Mouse (Mus musculus): ENCODE results near the gene Apopt1. TPM values are rescaled to one million over a fixed set of nuclear protein-coding genes. Genes with fewer than 3 reads are reported as not detected.

The Apopt1 gene
- 52.6 and 56.2 TPM in 2 replicates for polyA plus RNA-seq (2015; fragmentation: Nextera tagmentation; extraction: Ambion mirVana)

DNA sequence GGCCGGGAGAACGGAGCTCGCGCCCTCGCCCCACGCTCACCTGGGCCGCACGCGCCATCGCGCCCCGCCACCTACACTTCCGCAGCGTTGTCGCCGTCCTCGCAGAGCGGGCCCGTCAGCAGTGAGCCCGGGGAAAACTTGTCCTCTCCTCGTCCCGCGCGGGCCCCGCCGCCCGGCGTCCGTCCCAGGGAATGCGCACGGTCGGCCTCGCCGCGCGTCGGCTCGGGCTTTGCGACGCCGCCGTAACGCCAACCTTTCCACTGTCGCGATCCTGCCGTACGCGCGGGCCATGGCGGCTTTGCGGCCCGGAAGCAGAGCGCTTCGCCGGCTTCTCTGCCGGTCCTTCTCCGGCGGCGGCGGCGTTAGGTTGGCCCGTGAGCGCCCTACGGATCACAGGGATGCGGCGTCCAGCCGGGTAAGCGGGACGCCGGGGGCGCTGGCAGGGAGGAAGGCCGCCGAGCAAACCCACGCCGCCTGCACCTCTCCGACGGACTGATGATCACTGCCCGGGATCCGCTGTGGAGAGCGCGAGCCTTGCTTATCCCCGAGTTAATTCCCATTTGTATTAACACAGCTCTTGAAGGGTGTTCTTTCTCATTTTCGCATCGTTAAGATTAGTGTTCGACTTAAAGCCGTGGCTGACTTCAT is at the start of gene Apopt1, which contains the start of gene Bag5:
Gene Apopt1, plus strand, starts transcription at position 258 of the 648 bp plus-strand sequence.
Gene Bag5, minus strand, starts transcription at position 254 of the 648 bp plus-strand sequence.
- under 1% methylated on average over 78 of the region's 86 CpGs for WGBS
- H3K4me1 ChIP-seq, result peaks cover 44% of the 10 kb centered on the region
- no peaks in the 10 kb centered on the region for H3K9me3 ChIP-seq (replicated peaks)
- no peaks in the 10 kb centered on the region for H3K27me3 ChIP-seq
- ATAC-seq, result peak; percentile 97
- peak within 1 kb of the TSS; percentile 84 for H3K27ac ChIP-seq
- peak within 1 kb of the TSS; percentile 97 for H3K9ac ChIP-seq
- H3K36me3 ChIP-seq (ENCODE audit: poor library complexity, severe bottlenecking), result peaks cover 43% of the 10 kb centered on the region
- peak within 1 kb of the TSS; percentile 95 for H3K4me3 ChIP-seq
- peak within 1 kb of the TSS; percentile 68 for H3K4me2 ChIP-seq

DNA sequence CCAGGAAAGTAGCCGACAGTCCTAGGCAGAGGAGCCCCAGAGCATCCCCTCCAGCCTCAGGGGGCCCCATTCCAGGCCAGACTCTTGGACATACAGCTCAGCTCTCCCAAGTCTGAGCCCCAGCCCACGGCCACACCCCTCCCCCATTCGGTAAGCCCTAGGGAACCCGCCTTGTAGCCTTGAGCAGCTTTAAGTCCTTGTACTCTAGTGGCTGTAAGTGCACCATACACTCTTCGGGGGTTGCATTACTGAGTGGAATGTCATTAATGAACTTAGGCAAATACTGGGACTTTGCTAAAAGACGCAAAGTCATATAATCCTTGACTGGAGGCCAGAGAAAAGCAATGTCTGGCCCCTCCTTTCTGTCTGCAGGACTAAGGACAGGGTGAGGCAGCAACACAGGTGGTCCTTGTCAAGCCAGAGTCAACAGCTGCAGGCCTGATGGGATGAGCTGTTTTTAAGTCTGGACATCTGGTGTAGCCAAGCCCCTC is 48.9 kb upstream of the Apopt1 start:
- Histone ChIP-seq H3K4me2 (no peak overlapping the region), H3K9ac (no peak overlapping the region), H3K4me1 (peaks cover 8% of the 10 kb centered on the region), H3K9me3 (replicated peaks) (no peaks in the 10 kb centered on the region), H3K27me3 (no peaks in the 10 kb centered on the region), H3K4me3 (no peak overlapping the region), H3K27ac (no peak overlapping the region), H3K36me3 (ENCODE audit: poor library complexity, severe bottlenecking) (peaks cover 51% of the 10 kb centered on the region)
- 48% methylated on average over 6 of the region's 6 CpGs for WGBS
- no peak for ATAC-seq

DNA sequence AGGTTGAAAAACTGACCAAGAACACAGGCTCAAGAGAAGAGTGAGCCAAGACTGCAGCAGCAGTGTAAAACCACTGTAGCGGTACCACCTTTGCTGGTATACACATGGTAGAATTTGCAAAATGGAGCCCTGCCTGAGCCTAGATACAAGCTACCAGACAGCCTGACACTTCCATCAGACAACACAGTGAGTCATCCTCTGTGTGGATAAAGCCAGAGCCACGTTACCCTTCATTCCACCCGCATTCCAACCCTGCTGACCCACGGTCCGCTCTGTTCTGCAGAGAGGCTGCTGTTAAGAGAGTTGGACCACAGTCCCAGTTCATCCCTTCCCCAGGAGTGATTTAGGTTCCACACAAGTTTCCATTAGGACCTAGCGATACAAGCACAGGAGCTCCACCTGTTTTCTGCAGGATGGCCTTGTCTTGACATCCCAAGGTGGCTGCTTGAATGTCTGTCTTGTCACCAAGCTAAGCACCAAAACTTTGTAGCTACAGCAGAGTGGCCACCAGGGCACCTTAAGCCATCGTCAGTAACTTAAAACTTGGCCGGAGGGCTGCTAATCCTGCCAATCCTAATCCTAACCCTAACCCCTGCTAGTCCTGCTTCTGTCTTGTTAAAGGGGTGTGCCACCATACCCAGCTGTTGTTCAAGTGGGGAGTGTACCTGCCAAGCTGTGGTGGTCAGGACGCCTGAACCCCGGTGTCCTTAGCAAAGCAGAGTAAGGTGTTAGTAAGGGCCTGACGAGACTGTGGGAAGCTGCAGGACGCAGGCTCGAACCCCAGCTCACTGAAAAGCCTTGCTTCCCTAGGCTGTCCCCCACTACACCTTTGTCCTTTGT is 47.8 kb upstream of the Apopt1 start:
- H3K9me3 ChIP-seq (replicated peaks), result no peaks in the 10 kb centered on the region
- 86% methylated on average over 13 of the region's 13 CpGs for WGBS
- H3K9ac ChIP-seq, result no peak overlapping the region
- H3K4me3 ChIP-seq, result no peak overlapping the region
- no peak overlapping the region for H3K4me2 ChIP-seq
- peaks cover 53% of the 10 kb centered on the region for H3K36me3 ChIP-seq (ENCODE audit: poor library complexity, severe bottlenecking)
- no peak for ATAC-seq
- H3K27me3 ChIP-seq, result no peaks in the 10 kb centered on the region
- peaks cover 19% of the 10 kb centered on the region for H3K4me1 ChIP-seq
- no peak overlapping the region for H3K27ac ChIP-seq

DNA sequence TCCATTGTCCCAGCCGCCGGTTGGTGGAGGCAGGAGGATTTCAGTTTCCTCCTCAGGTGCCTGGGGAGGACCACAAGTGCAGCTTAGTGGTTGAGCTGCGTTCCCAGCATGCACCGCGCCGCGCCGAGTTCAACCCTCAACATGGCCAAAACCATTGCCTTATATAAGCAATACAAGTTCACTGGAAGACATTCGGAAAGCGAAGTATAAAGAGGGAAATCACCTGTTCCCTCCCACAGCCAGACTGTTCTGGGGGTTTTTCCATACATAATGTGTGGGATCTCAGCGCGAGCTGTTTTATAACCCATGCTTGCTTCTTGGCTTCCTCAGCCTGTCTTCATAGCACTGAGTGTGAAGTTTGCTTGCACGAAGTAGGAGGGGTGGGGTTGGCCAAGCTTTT is 46.7 kb upstream of the Apopt1 start:
- ATAC-seq, result no peak
- H3K4me1 ChIP-seq, result peaks cover 26% of the 10 kb centered on the region
- 82% methylated on average over 13 of the region's 13 CpGs for WGBS
- H3K9ac ChIP-seq, result no peak overlapping the region
- H3K36me3 ChIP-seq (ENCODE audit: poor library complexity, severe bottlenecking), result peaks cover 58% of the 10 kb centered on the region
- no peak overlapping the region for H3K27ac ChIP-seq
- H3K4me3 ChIP-seq, result no peak overlapping the region
- H3K9me3 ChIP-seq (replicated peaks), result no peaks in the 10 kb centered on the region
- H3K27me3 ChIP-seq, result no peaks in the 10 kb centered on the region
- no peak overlapping the region for H3K4me2 ChIP-seq

DNA sequence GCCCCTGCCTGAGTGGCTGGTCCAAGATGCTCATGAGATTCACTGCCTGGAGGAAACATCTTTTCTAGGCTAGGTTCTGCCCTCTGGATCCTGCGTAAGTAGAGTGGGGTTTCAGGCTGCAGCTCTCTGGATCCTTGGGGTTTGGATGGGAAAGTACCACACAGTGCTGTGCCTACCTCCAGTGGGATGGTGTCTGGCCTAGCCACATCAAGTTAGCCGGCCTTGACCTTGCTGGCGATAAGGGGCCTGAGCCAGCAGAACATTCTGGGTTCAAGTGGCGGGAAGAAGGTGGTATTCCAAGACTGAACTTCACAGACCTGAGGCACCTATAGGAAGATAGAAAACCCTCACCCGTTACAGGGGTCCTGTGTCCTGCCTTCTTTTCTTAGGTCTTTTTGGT is 45.6 kb upstream of the Apopt1 start:
- 90% methylated on average over 5 of the region's 5 CpGs for WGBS
- H3K27ac ChIP-seq, result peak overlapping the region; percentile 37
- ATAC-seq, result no peak

DNA sequence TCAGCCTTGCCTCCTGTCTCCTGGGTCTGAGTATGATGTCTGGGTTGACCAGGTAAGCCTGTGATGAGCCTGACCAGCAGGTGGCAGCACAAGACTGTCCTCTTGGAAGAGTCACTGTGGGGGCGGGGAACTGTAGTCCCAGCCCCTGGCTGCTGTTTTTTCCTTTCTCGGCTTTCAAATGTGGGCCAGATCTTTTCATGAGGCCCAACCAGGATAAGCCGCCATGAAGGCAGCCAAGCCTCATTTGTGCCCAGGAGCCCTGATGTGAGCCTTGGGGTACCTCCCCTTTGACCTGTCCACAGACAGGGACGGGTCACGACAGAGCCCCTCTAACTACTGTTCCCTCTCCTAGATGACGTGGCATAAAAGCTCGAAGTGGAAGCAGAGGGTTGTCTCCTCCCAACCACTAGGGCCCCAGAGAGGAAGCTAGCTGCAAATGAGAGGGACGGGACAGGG is 44.6 kb upstream of the Apopt1 start:
- WGBS, result 3% methylated on average over 8 of the region's 8 CpGs
- H3K4me2 ChIP-seq, result peak overlapping the region; percentile 99
- no peaks in the 10 kb centered on the region for H3K9me3 ChIP-seq (replicated peaks)
- H3K27ac ChIP-seq, result peak overlapping the region; percentile 85
- ATAC-seq, result peak; percentile 37
- H3K4me3 ChIP-seq, result peak overlapping the region; percentile 97
- 0 out of 2 replicates have a peak, but pooled peaks cover under 1% of the 10 kb centered on the region for H3K27me3 ChIP-seq
- peaks cover 46% of the 10 kb centered on the region for H3K36me3 ChIP-seq (ENCODE audit: poor library complexity, severe bottlenecking)
- peak overlapping the region; percentile 100 for H3K9ac ChIP-seq
- peaks cover 34% of the 10 kb centered on the region for H3K4me1 ChIP-seq

More for the DNA sequence above, 45.6 kb upstream of the Apopt1 start:
- Histone ChIP-seq H3K4me2 (no peak overlapping the region), H3K9me3 (replicated peaks) (no peaks in the 10 kb centered on the region), H3K9ac (no peak overlapping the region; the same call in 1 of the 2 replicates), H3K27me3 (no peaks in the 10 kb centered on the region), H3K4me1 (peaks cover 27% of the 10 kb centered on the region), H3K4me3 (no peak overlapping the region), H3K36me3 (ENCODE audit: poor library complexity, severe bottlenecking) (peaks cover 48% of the 10 kb centered on the region)

DNA sequence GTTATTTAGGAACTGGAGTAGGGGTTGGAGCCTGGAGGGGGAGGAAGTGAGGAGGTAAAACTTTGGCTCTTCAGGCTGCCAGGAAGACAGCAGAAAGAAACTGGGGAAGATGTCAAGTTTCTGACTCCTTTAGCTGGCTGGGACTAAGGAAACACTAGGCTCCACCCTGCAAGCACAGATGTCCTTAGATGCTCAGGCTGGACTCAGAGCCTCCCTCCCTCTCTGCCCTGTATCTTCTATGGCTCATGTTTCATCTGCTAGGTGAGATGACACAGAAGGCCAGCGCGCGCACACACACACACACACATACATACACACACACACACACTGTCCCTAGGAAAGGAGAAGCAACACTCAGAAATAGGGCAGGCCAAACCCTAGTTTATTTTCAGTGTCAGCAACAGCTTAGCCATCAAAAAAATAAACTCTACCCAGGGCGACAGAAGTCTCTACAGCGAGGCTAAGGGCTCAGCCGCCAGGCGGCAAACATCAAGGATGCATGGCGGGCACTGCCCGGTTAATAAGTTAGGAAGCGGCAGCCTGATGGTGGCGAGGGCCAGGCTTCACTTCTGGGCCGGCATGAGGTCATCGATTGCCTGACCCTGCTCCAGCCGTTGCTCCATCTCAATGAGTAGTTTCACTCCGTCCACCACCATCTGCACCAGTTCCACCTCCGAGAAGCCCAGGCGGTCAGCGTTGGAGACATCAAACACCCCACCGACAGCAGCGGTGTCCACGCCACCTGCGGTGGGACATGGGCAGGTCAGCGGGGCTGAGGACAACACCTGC is 43.9 kb upstream of the Apopt1 start:
- peak overlapping the region; percentile 85 for H3K27ac ChIP-seq
- H3K27me3 ChIP-seq, result peaks cover 8% of the 10 kb centered on the region
- H3K36me3 ChIP-seq (ENCODE audit: poor library complexity, severe bottlenecking), result peaks cover 41% of the 10 kb centered on the region
- 56% methylated on average over 23 of the region's 23 CpGs for WGBS
- peaks cover 34% of the 10 kb centered on the region for H3K4me1 ChIP-seq
- H3K4me3 ChIP-seq, result peak overlapping the region; percentile 97
- H3K9ac ChIP-seq, result peak overlapping the region; percentile 100
- H3K9me3 ChIP-seq (replicated peaks), result no peaks in the 10 kb centered on the region
- ATAC-seq, result no peak
- H3K4me2 ChIP-seq, result peak overlapping the region; percentile 99

DNA sequence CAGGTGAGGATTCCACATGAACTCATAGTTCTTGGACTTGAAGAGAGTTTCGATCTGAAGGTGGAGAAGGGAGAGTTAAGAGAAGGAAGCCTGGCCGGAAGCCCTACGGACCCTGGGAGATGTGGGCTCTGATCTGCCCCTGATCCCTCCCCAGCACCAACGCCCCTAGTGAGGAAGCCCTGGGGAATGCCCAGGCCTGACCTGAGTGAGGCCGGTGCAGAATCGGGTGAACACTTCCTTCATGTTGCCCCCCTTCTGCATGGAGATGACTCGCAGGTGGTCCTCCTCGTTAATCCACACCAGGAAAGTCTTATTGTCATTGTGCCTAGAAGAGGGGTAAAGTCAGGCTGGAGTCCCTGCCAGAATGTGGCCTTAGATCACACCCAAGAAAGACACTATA is 43.1 kb upstream of the Apopt1 start:
- Histone ChIP-seq H3K9me3 (replicated peaks) (no peaks in the 10 kb centered on the region), H3K36me3 (ENCODE audit: poor library complexity, severe bottlenecking) (peaks cover 36% of the 10 kb centered on the region), H3K27me3 (peaks cover 8% of the 10 kb centered on the region), H3K27ac (peak overlapping the region; percentile 92), H3K4me2 (peak overlapping the region; percentile 99), H3K9ac (peak overlapping the region; percentile 100), H3K4me1 (peaks cover 34% of the 10 kb centered on the region), H3K4me3 (peak overlapping the region; percentile 97)
- 28% methylated on average over 8 of the region's 8 CpGs for WGBS
- ATAC-seq, result no peak

DNA sequence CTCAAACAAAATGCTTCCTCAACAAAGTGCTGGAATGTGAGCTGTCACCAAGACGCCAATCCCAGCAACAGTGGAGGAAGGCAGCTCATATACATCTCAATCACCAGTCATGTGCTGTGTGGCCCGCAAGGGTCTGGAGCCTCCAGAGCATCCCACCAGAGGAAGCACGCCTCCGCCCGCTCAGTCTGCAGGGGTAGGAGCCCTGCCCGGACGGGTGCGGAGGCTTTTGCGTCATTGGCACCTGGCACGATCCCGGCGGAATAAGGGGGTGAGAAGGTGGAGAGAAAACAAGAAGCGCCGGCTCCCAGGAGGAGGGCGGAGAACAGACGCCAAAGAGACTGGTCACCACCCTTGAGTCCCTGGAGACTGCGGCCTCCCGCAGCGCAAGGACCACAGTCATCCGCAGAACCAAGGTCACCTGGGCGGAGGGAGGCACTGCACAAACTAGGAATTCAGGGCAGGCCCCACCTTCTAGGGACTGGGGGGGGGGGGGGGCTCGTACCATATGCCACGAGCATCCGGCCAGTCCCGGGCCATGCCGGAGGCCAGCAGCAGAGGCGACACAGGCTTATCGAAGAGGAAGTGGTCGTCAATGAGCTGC is 42.6 kb upstream of the Apopt1 start:
- ATAC-seq, result no peak

DNA sequence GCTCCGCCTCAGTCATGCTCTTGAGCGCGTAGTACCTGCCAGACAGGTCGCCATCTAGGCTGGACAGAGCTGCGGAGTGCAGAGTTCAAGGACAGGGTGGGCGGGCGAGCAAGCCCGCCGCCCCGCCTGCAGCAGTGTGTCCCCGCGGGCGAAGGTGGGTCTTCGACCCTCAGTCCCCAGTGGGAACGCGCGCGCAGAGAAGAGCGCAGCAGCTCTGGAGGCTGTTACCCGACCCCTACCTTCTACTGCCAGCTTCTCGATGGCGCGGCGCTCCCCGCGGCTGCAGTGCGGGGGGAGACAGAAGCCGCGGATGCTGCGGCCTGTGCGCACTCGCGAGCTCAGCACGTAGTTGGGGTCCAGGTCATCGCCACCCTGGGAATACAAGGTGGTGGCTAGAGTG is 42.1 kb upstream of the Apopt1 start:
- peak overlapping the region; percentile 97 for H3K4me3 ChIP-seq
- peak overlapping the region; percentile 99 for H3K4me2 ChIP-seq
- peak overlapping the region; percentile 92 for H3K27ac ChIP-seq
- 0% methylated on average over 35 of the region's 35 CpGs for WGBS
- H3K9ac ChIP-seq, result peak overlapping the region; percentile 100
- peaks cover 26% of the 10 kb centered on the region for H3K36me3 ChIP-seq (ENCODE audit: poor library complexity, severe bottlenecking)
- H3K9me3 ChIP-seq (replicated peaks), result no peaks in the 10 kb centered on the region
- peaks cover 8% of the 10 kb centered on the region for H3K27me3 ChIP-seq
- peaks cover 34% of the 10 kb centered on the region for H3K4me1 ChIP-seq
- ATAC-seq, result peak; percentile 1; the same call in 1 of the 2 replicates

More for the DNA sequence above, 42.6 kb upstream of the Apopt1 start:
- peak overlapping the region; percentile 97 for H3K4me3 ChIP-seq
- H3K4me2 ChIP-seq, result peak overlapping the region; percentile 99
- H3K9me3 ChIP-seq (replicated peaks), result no peaks in the 10 kb centered on the region
- H3K4me1 ChIP-seq, result peaks cover 34% of the 10 kb centered on the region
- peak overlapping the region; percentile 92 for H3K27ac ChIP-seq
- H3K9ac ChIP-seq, result peak overlapping the region; percentile 100
- peaks cover 31% of the 10 kb centered on the region for H3K36me3 ChIP-seq (ENCODE audit: poor library complexity, severe bottlenecking)
- H3K27me3 ChIP-seq, result peaks cover 8% of the 10 kb centered on the region
- 1% methylated on average over 28 of the region's 29 CpGs for WGBS

DNA sequence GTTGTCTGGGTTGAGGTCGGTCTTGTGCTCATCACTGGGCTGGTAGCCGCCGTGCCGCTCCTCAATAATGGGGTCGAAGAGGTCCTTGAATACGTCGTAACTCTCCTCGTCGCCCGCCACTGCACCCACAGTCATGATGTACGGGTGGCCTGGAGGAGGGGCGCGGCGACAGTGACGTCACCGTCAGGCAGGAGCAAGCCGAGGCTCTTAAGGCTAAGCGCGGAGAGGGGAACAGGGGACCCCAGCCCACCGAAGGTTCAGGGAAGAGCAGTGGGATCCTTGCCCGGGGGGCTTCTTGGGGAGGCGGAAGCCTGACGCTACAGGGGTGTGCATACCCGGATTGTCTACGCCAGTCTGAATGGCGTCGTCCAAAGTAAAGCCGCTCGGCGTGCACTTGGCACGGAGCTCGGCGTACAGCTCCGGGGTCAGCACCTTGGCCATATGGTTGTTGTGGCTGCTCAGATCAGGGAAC is 41.6 kb upstream of the Apopt1 start:
- under 1% methylated on average over 34 of the region's 34 CpGs for WGBS
- Histone ChIP-seq H3K4me3 (peak overlapping the region; percentile 97), H3K9me3 (replicated peaks) (no peaks in the 10 kb centered on the region), H3K27ac (peak overlapping the region; percentile 92), H3K4me2 (peak overlapping the region; percentile 99), H3K9ac (peak overlapping the region; percentile 100), H3K27me3 (peaks cover 8% of the 10 kb centered on the region), H3K36me3 (ENCODE audit: poor library complexity, severe bottlenecking) (peaks cover 26% of the 10 kb centered on the region), H3K4me1 (peaks cover 34% of the 10 kb centered on the region)
- ATAC-seq, result peak; percentile 69
